Mouse (Mus musculus) ES-Bruce4 (cell line): ENCODE data around the gene Washc2.

ENCODE experiments used
- CTCF ChIP-seq: IDR thresholded peaks from one replicate; pipeline ENCODE4 v1.8.1; 2011; ENCODE audit warnings: low read depth, low read length
- EP300 ChIP-seq: IDR thresholded peaks from 2 replicates; pipeline ENCODE4 v1.6.1; 2011; ENCODE audit warnings: low read depth, low read length; ENCODE audit not compliant: insufficient read depth
- POLR2A ChIP-seq: IDR thresholded peaks from one replicate; pipeline ENCODE4 v1.8.1; 2011; ENCODE audit warnings: low read length; ENCODE audit not compliant: insufficient read depth

DNA sequence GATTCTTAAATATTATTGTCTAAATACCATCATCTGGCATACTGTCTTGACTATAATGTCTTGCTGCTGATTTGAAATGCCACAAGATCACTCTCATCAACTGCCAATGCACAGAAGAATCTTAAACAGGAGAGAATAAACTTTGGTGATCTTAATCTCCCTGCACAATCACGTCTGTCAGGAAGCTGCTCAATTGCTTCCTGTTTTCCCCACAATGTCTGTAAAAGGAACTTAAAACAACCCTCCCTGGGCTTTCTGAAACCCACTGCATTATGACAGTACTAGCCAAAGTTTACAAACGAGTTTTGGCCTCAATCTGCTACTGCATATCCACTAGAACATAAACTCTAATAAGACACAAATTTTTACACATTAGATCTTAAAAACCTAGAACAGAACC, 21.4 kb upstream of the Washc2 start:
- TF ChIP-seq POLR2A, result no peak
- TF ChIP-seq CTCF, result no peak
- no peak for TF ChIP-seq EP300
